Mouse (Mus musculus) intestine, embryonic 16.5 days (tissue): ENCODE results near the gene Idnk. TPM values are rescaled to one million over a fixed set of nuclear protein-coding genes. Genes with fewer than 3 reads are reported as not detected.

Experiments
- polyA plus RNA-seq: library from polyadenylated mRNA; unstranded; fragments of >200 nt; fragmentation: Nextera tagmentation; extraction: Ambion mirVana; gene quantifications from 2 replicates; pipeline ENCODE4 v1.2.1, GENCODE M21; 2015

Gene Idnk
- polyA plus RNA-seq, 1 experiment from 2014 or later = 53.8 TPM

Other genes with a start within 250 kb of the Idnk start
- 1.7 and 2.5 TPM in 2 replicates for gene Spock1, start 249.3 kb upstream of the Idnk start, polyA plus RNA-seq
- gene Klhl3, start 44.1 kb upstream of the Idnk start, polyA plus RNA-seq = 1.9 and 2.4 TPM in 2 replicates
- gene Hnrnpa0, start 29.1 kb upstream of the Idnk start, polyA plus RNA-seq = 20.0 and 20.9 TPM in 2 replicates
- 80.2 and 83.9 TPM in 2 replicates for gene Ubqln1, start 58.0 kb downstream of the Idnk start, polyA plus RNA-seq
- gene Gkap1, start 118.0 kb downstream of the Idnk start, polyA plus RNA-seq = 10.0 and 10.9 TPM in 2 replicates
- gene Kif27, start 201.5 kb downstream of the Idnk start, polyA plus RNA-seq = 0.32 and 0.66 TPM in 2 replicates
- gene 2210016F16Rik, start 227.6 kb downstream of the Idnk start, polyA plus RNA-seq = 48.7 and 55.7 TPM in 2 replicates
- gene Rmi1, start 244.6 kb downstream of the Idnk start, polyA plus RNA-seq = 20.2 and 20.8 TPM in 2 replicates
- gene Hnrnpk, start 245.7 kb downstream of the Idnk start, polyA plus RNA-seq = 1,107 and 1,211 TPM in 2 replicates